Mouse (Mus musculus) gastrocnemius, postnatal 4 days (tissue): ENCODE results near the gene Wscd1. TPM values are rescaled to one million over a fixed set of nuclear protein-coding genes. Genes with fewer than 3 reads are reported as not detected.
"Not testable (repeated sequence)": the region's sequence is repeated elsewhere in the genome, so short reads cannot be mapped to it uniquely, and the experiment has no call there.

ENCODE experiments used
- DNase-seq, 2 experiments: peaks; one replicate each; pipeline ENCODE4 v3.0.0; 2021 to 2022; ENCODE audit warnings: low spot score in 2 of 2, mixed read lengths in 2 of 2
- total RNA-seq, 2 experiments: library from RNA; stranded (reverse); gene quantifications; 2 replicates each; pipeline ENCODE4 v1.2.3; 2021

Gene Wscd1
- total RNA-seq, 2 experiments from 2014 or later: 13.7 to 13.9 TPM

DNA sequence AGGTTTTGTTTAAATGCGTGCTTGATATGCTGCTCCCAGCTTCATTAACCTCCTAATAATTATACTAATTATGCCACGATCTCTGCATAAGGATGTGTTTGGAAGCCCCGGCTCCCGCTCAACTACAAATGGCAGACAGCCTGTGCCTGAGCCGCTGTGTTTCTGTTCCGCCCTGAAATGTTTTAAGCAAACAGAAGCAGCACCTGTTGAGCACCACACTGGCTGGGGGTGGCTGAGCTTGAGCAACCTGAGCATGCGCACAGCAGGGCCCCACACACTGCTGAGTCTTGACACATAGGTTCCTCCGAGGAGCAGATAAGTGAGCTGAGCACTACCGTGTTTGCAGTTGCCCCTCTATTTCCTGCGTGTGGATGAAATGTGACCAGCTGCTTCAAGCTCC, 71.1 kb downstream of the Wscd1 start:
- no peak for DNase-seq

DNA sequence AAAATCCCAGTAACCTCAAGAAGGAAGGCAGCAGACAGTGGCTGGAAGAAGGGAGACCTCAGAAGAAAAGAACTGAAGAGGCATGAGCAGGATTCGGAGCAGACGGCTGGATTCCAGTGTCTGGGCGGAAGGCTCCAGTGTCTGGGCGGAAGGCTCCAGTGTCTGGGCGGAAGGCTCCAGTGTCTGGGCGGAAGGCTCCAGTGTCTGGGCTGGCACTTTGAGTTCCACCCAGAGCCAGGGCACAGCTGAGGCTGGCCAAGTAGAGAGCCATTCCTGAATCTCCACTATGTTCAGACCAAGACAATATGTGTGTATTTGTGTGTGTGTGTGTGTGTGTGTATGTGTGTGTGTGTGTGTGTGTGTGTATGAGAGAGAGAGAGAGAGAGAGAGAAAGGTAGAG, 71.8 kb downstream of the Wscd1 start:
- not testable (repeated sequence) for DNase-seq

DNA sequence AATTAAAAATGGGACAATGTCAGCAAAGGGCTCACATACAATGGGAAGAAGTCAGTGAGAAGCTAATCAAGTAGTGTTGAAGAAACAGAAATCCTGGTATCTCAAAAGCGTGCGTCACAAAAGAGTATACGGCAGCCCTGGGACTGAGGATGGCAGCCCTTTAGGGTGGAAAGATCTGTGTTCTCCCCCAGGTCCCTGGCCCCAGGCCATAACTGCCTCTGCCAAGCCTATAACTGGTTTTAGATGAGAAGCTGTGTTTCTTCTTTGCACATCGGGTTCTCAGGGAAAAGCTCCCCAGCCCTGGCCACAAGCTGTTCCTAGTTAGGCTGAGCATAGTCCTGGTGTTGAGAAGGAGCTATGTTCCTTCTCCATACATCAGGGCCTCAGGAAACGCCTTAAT, 72.3 kb downstream of the Wscd1 start:
- no peak for DNase-seq

DNA sequence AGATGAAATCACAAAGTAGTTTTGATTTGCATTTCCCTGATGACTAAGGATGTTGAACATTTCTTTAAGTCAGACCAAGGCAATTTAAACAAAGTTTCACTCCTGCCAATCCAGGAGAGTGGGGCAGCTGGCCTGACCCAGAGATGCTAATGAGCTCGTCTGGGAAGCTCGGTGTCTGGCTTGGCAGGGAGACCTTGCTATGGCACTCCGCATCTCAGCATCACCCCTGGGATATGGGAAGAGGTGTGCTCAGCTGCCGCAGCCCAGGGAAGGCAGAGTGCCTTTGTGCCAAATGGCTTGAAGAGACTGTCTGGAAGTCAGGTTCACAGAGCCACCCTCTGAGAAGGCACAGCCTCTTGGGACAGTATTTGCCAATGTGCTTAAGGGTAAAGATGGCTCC, 75.3 kb downstream of the Wscd1 start:
- no peak for DNase-seq
